Mouse (Mus musculus) heart, adult 10 weeks (tissue): ENCODE measurements around the gene Uvssa. TPM values are rescaled to one million over a fixed set of nuclear protein-coding genes. Genes with fewer than 3 reads are reported as not detected.

Experiments
- polyA plus RNA-seq: library from polyadenylated mRNA; stranded (reverse); fragments of 350-450 nt; fragmentation: Illumina TruSeq; extraction: RNeasy Lipid Tissue Mini Kit (QIAGEN cat#74804); gene quantifications from one replicate; pipeline ENCODE4 v1.2.3, GENCODE M21; 2014; ENCODE audit warnings: low read depth, low replicate concordance

Uvssa gene
- 4.2 TPM for polyA plus RNA-seq

GRCm38 (mm10) chr5:33378302-33378854 is at the start of gene Uvssa:
Uvssa (plus strand) TSS chr5:33378549.

GRCm38 (mm10) chr5:33335273-33335976 is 42.9 kb upstream of the Uvssa start, which contains the start of gene Maea:
Maea (plus strand) TSS chr5:33335509.

GRCm38 (mm10) chr5:33433201-33434138 is 55.1 kb downstream of the Uvssa start, which contains the start of gene Nkx1-1:
Nkx1-1 (minus strand) TSS chr5:33433976.

Other genes with a start within 250 kb of the Uvssa start
- gene Spon2, start 160.1 kb upstream of the Uvssa start, polyA plus RNA-seq, result 18.9 TPM
- gene Ctbp1, start 103.6 kb upstream of the Uvssa start, polyA plus RNA-seq, result 157 TPM
- gene Maea, start 43.0 kb upstream of the Uvssa start, polyA plus RNA-seq, result 70.3 TPM
- gene Nkx1-1, start 55.4 kb downstream of the Uvssa start, polyA plus RNA-seq, result not detected